Mouse (Mus musculus): ENCODE data around the gene Gm9195. TPM values are rescaled to one million over a fixed set of nuclear protein-coding genes. Genes with fewer than 3 reads are reported as not detected.

Gene Gm9195
- polyA plus RNA-seq (2015; fragmentation: Nextera tagmentation; extraction: Ambion mirVana): not detected in 2 replicates

GRCm38 (mm10) chr14:72491738-72492137 lies at the start of gene Gm9195:
Gene Gm9195, minus strand, starts transcription at chr14:72491838.

Other genes with a start within 250 kb of the Gm9195 start
- 8.8 and 10.3 TPM in 2 replicates for gene Fndc3a, start 218.2 kb upstream of the Gm9195 start, polyA plus RNA-seq (2015; fragmentation: Nextera tagmentation; extraction: Ambion mirVana)